Mouse (Mus musculus) kidney, postnatal 36 days (tissue): ENCODE data around the gene Ube2d1.

Experiments used
- DNase-seq, 2 experiments: peaks; one replicate each; pipeline ENCODE4 v3.0.0; 2021 to 2022; ENCODE audit warnings: mixed read lengths in 2 of 2

Gene Ube2d1

GRCm38 (mm10) chr10:71284511-71285125 lies 444 bp downstream of the Ube2d1 start:
- DNase-seq: no peak

GRCm38 (mm10) chr10:71284131-71284510 lies 941 bp downstream of the Ube2d1 start:
- no peak for DNase-seq

GRCm38 (mm10) chr10:71273008-71273739 lies 11.9 kb downstream of the Ube2d1 start:
- DNase-seq: no peak

- no peak for DNase-seq
Observed at GRCm38 (mm10) chr10:71267973-71268372, 17.1 kb downstream of the Ube2d1 start.

- DNase-seq: no peak
Observed at GRCm38 (mm10) chr10:71267511-71267910, 17.6 kb downstream of the Ube2d1 start.

GRCm38 (mm10) chr10:71265067-71265466 lies 20.0 kb downstream of the Ube2d1 start:
- no peak for DNase-seq

- no peak for DNase-seq
Observed at GRCm38 (mm10) chr10:71261637-71262036, 23.4 kb downstream of the Ube2d1 start.

- DNase-seq: peak; percentile 13 to 22
Observed at GRCm38 (mm10) chr10:71258943-71259342, 26.1 kb downstream of the Ube2d1 start.

- DNase-seq: no peak
Observed at GRCm38 (mm10) chr10:71258516-71258915, 26.5 kb downstream of the Ube2d1 start.

- DNase-seq: no peak
Observed at GRCm38 (mm10) chr10:71253147-71253546, 31.9 kb downstream of the Ube2d1 start.

- no peak for DNase-seq
Observed at GRCm38 (mm10) chr10:71252421-71252820, 32.6 kb downstream of the Ube2d1 start.

- no peak for DNase-seq
Observed at GRCm38 (mm10) chr10:71251846-71252245, 33.2 kb downstream of the Ube2d1 start.

GRCm38 (mm10) chr10:71251256-71251655 lies 33.8 kb downstream of the Ube2d1 start:
- DNase-seq: no peak

- DNase-seq: no peak
Observed at GRCm38 (mm10) chr10:71250472-71250871, 34.6 kb downstream of the Ube2d1 start.

GRCm38 (mm10) chr10:71249086-71249880 lies 35.8 kb downstream of the Ube2d1 start:
- no peak for DNase-seq

GRCm38 (mm10) chr10:71246956-71247355 lies 38.1 kb downstream of the Ube2d1 start:
- DNase-seq: no peak

GRCm38 (mm10) chr10:71239479-71240120 lies 45.5 kb downstream of the Ube2d1 start:
- no peak for DNase-seq

- DNase-seq: no peak
Observed at GRCm38 (mm10) chr10:71238240-71238554, 46.9 kb downstream of the Ube2d1 start, which contains the start of gene Tfam. TSS of gene Tfam (minus strand) at chr10:71238280.

- DNase-seq: peak; percentile 96 to 98
Observed at GRCm38 (mm10) chr10:71237516-71238239, 47.4 kb downstream of the Ube2d1 start.

- DNase-seq: no peak
Observed at GRCm38 (mm10) chr10:71234071-71234470, 51.0 kb downstream of the Ube2d1 start.

GRCm38 (mm10) chr10:71225894-71226293 lies 59.2 kb downstream of the Ube2d1 start:
- peak; percentile 82 to 97 for DNase-seq

GRCm38 (mm10) chr10:71223101-71223500 lies 62.0 kb downstream of the Ube2d1 start:
- no peak for DNase-seq

GRCm38 (mm10) chr10:71222639-71223038 lies 62.4 kb downstream of the Ube2d1 start:
- no peak for DNase-seq
